Comparison of ENCODE assay signal across 11 mouse cellular contexts in genomic region chr19:10014824-10015223, GRCm38 (mm10). TPM values are rescaled to one million over a fixed set of nuclear protein-coding genes. Genes with fewer than 3 reads are reported as not detected.
DNase-seq lines count a peak whose midpoint lies in the region; ATAC-seq and TF ChIP-seq lines count a peak whose summit lies in the region.
"Had no signal": no experiment of that assay in that cellular context is flagged by ENCODE, and none has a peak within 500 bp of the region (broad histone marks: within the 10 kb centered on the region; RNA-seq: fewer than 3 reads in every experiment).

No protein-coding gene starts in this region.

- TF ChIP-seq CTCF in kidney, postnatal 0 days (IDR thresholded peaks at IDR 0.05; ENCODE audit: low read depth): no peak

- no peaks in the 10 kb centered on the region for H3K9me3 ChIP-seq in heart, embryonic 13.5 days
- H3K9me3 ChIP-seq in kidney, postnatal 0 days (replicated peaks; ENCODE audit: low read length): no peaks in the 10 kb centered on the region
- H3K9me3 ChIP-seq: hindbrain, embryonic 12.5 days had no signal

- DNase-seq in heart, postnatal 25 days (ENCODE audit: low spot score): no peak
- peak; percentile 91 for DNase-seq in c-Kit-positive CD71-positive TER-119-positive erythroid progenitor cells, embryonic 14.5 days (ENCODE audit: low spot score)
- DNase-seq in kidney, postnatal 0 days (ENCODE audit: low spot score): no peak
- DNase-seq in lung, postnatal 10 days: no peak
- no peak for DNase-seq in frontal cortex, postnatal 36 days (ENCODE audit: low spot score in 2 of 2)
- no peak for DNase-seq in thymus, postnatal 36 days
- DNase-seq: adrenal gland, postnatal 14 days; right cerebral cortex, postnatal 25 days had no signal

- no peaks in the 10 kb centered on the region for H3K27me3 ChIP-seq in heart, embryonic 13.5 days (replicated peaks)
- H3K27me3 ChIP-seq in kidney, postnatal 0 days (ENCODE audit: insufficient read depth, low read length): no peaks in the 10 kb centered on the region

- peak overlapping the region; percentile 72 for H3K4me3 ChIP-seq in heart, embryonic 13.5 days
- no peak overlapping the region for H3K4me3 ChIP-seq in kidney, postnatal 0 days (replicated peaks; ENCODE audit: low read depth, low read length)
- H3K4me3 ChIP-seq: hindbrain, embryonic 12.5 days had no signal

- H3K36me3 ChIP-seq in heart, embryonic 13.5 days: no peaks in the 10 kb centered on the region
- H3K36me3 ChIP-seq in kidney, postnatal 0 days (ENCODE audit: insufficient read depth, low read length): no peaks in the 10 kb centered on the region
- H3K36me3 ChIP-seq: hindbrain, embryonic 12.5 days had no signal

- peak overlapping the region; percentile 90 for H3K4me2 ChIP-seq in heart, embryonic 13.5 days
- H3K4me2 ChIP-seq in kidney, postnatal 0 days (ENCODE audit: low read length): no peak overlapping the region
- H3K4me2 ChIP-seq: hindbrain, embryonic 12.5 days had no signal

- H3K27ac ChIP-seq in heart, embryonic 13.5 days (replicated peaks): peak overlapping the region; percentile 96
- 0 out of 2 replicates have a peak overlapping the region, but pooled peaks have one; percentile 5 for H3K27ac ChIP-seq in kidney, postnatal 0 days
- H3K27ac ChIP-seq: hindbrain, embryonic 12.5 days had no signal

- no peak; the same call in 1 of the 2 replicates for ATAC-seq in heart, embryonic 13.5 days (ENCODE audit: extremely low read depth, insufficient number of reproducible peaks, low FRiP score, low TSS enrichment)
- ATAC-seq in kidney, postnatal 0 days (replicated peaks; ENCODE audit: low FRiP score, low read depth): no peak
- peak; percentile 12; the same call in 1 of the 2 replicates for ATAC-seq in megakaryocyte, adult 5-6 weeks (ENCODE audit: poor library complexity, severe bottlenecking)

- H3K4me1 ChIP-seq in heart, embryonic 13.5 days: peaks cover 75% of the 10 kb centered on the region
- H3K4me1 ChIP-seq in kidney, postnatal 0 days (replicated peaks; ENCODE audit: insufficient read depth, low read length): peaks cover 16% of the 10 kb centered on the region

- intact Hi-C loops in heart, postnatal 25 days (cut with DNase I): no loop called here

- 41% methylated on average over 13 of the region's 13 CpGs for WGBS in heart, embryonic 13.5 days
- 75% methylated on average over 13 of the region's 13 CpGs for WGBS in kidney, postnatal 0 days

- H3K9ac ChIP-seq in heart, embryonic 13.5 days: peak overlapping the region; percentile 67
- no peak overlapping the region for H3K9ac ChIP-seq in kidney, postnatal 0 days (ENCODE audit: low read depth, low read length)
- H3K9ac ChIP-seq: hindbrain, embryonic 12.5 days had no signal

RNA-seq across cellular contexts. Expression of gene Rab3il1, which starts 13.4 kb away (rescaled TPM):
- 32.5 and 36.7 TPM in 2 replicates for polyA plus RNA-seq in heart, embryonic 13.5 days (2015; fragmentation: Nextera tagmentation; extraction: Ambion mirVana)
- total RNA-seq in heart, postnatal 25 days (2021): 1 to 10 TPM; 8.9 to 9.3 TPM
- polyA plus RNA-seq in kidney, postnatal 0 days (2015; fragmentation: Nextera tagmentation; extraction: Ambion mirVana): 30.6 and 31.5 TPM in 2 replicates
- total RNA-seq in megakaryocyte, adult 5-6 weeks (2015): 3.1 and 5.6 TPM in 2 replicates
- total RNA-seq in megakaryocyte, adult 5-6 weeks (2017): 7.1 and 11.8 TPM in 2 replicates

RNA-seq across cellular contexts. Expression of gene Best1, which starts 13.4 kb away (rescaled TPM):
- polyA plus RNA-seq in heart, embryonic 13.5 days (2015; fragmentation: Nextera tagmentation; extraction: Ambion mirVana): 0.23 and 0.27 TPM in 2 replicates
- under 1 TPM in 1 of 2 experiments, not detected in 1; 0.10 TPM for total RNA-seq in heart, postnatal 25 days (2021)
- 1.8 and 3.3 TPM in 2 replicates for polyA plus RNA-seq in kidney, postnatal 0 days (2015; fragmentation: Nextera tagmentation; extraction: Ambion mirVana)
- not detected in 2 replicates for total RNA-seq in megakaryocyte, adult 5-6 weeks (2015)
- not detected in 2 replicates for total RNA-seq in megakaryocyte, adult 5-6 weeks (2017)

RNA-seq across cellular contexts. Expression of gene Fads3, which starts 26.5 kb away (rescaled TPM):
- polyA plus RNA-seq in heart, embryonic 13.5 days (2015; fragmentation: Nextera tagmentation; extraction: Ambion mirVana): 39.4 and 41.9 TPM in 2 replicates
- 10 to 100 TPM; 35.9 to 36.0 TPM for total RNA-seq in heart, postnatal 25 days (2021)
- polyA plus RNA-seq in kidney, postnatal 0 days (2015; fragmentation: Nextera tagmentation; extraction: Ambion mirVana): 35.0 and 37.4 TPM in 2 replicates
- 0.76 and 0.91 TPM in 2 replicates for total RNA-seq in megakaryocyte, adult 5-6 weeks (2015)
- total RNA-seq in megakaryocyte, adult 5-6 weeks (2017): 1.8 and 1.9 TPM in 2 replicates

RNA-seq across cellular contexts. Expression of gene Fth1, which starts 34.4 kb away (rescaled TPM):
- 2,189 and 2,554 TPM in 2 replicates for polyA plus RNA-seq in heart, embryonic 13.5 days (2015; fragmentation: Nextera tagmentation; extraction: Ambion mirVana)
- total RNA-seq in heart, postnatal 25 days (2021): 1,000 to 10,000 TPM; 2,502 to 2,556 TPM
- polyA plus RNA-seq in kidney, postnatal 0 days (2015; fragmentation: Nextera tagmentation; extraction: Ambion mirVana): 2,883 and 2,906 TPM in 2 replicates
- total RNA-seq in megakaryocyte, adult 5-6 weeks (2015): 1,271 and 1,296 TPM in 2 replicates
- total RNA-seq in megakaryocyte, adult 5-6 weeks (2017): 513 and 615 TPM in 2 replicates

Comparison
In these comparisons a context has a peak if more than half of its experiments do, and no peak if none do; other contexts are left out.
1. RNA of gene Fads3, which starts 26.5 kb away (total RNA-seq): 35.9 to 36.0 TPM in heart, postnatal 25 days; 0.76 to 1.9 TPM in megakaryocyte, adult 5-6 weeks; every median in the first group is over 10 times any median in the second.